Mouse (Mus musculus): ENCODE data around the gene Enthd1.

- TF ChIP-seq CTCF (IDR thresholded peaks at IDR 0.05; ENCODE audit: low read depth) (no peak), EP300 (IDR thresholded peaks at IDR 0.05; ENCODE audit: low read depth) (no peak)
Observed at GRCm38 (mm10) chr15:80531026-80531425, 33.9 kb downstream of the Enthd1 start.

Data from heart, postnatal 0 days (tissue).